Mouse (Mus musculus) CH12.LX (cell line): ENCODE data around the gene Tmem81. TPM values are rescaled to one million over a fixed set of nuclear protein-coding genes. Genes with fewer than 3 reads are reported as not detected.
"Not testable (repeated sequence)": the region's sequence is repeated elsewhere in the genome, so short reads cannot be mapped to it uniquely, and the experiment has no call there.

ENCODE experiments used
- DNase-seq: peaks from one replicate; pipeline ENCODE4 v3.0.0-alpha.2; 2013; ENCODE audit errors: extremely low read depth
- H3K27ac ChIP-seq: 2 replicates; pipeline ENCODE4 v1.5.1; 2012; ENCODE audit warnings: low read depth, mild to moderate bottlenecking, control low read depth, moderate library complexity; ENCODE audit not compliant: insufficient read depth
- H3K27me3 ChIP-seq: replicated peaks from 2 replicates; pipeline ENCODE3; 2012; ENCODE audit warnings: inconsistent platforms
- H3K36me3 ChIP-seq, 2 experiments: replicated peaks in 1 of 2; 2 replicates each; pipeline versions ENCODE3 to v1.6.1; 2012; ENCODE audit warnings: inconsistent platforms in 1 of 2, low read length in 1 of 2, mild to moderate bottlenecking in 1 of 2, mixed read lengths in 1 of 2, moderate library complexity in 1 of 2; ENCODE audit not compliant: control insufficient read depth in 1 of 2, insufficient read depth in 1 of 2
- H3K4me1 ChIP-seq, 2 experiments: 2 replicates each; pipeline ENCODE4 v1.6.1; 2012; ENCODE audit warnings: inconsistent platforms in 1 of 2, moderate library complexity in 1 of 2; ENCODE audit not compliant: insufficient read depth in 2 of 2, control insufficient read depth in 1 of 2
- H3K4me2 ChIP-seq: 2 replicates; pipeline ENCODE4 v1.6.1; 2012; ENCODE audit warnings: low read depth, mild to moderate bottlenecking, control low read depth; ENCODE audit not compliant: poor library complexity, insufficient read depth, severe bottlenecking
- H3K4me3 ChIP-seq, 3 experiments: fragments of 150-350 bp in 1 of 3; sonication (generic) in 1 of 3; replicated peaks in 1 of 3; 2 replicates each; pipeline versions ENCODE3 to v1.5.1; 2011 to 2012; ENCODE audit warnings: low read depth in 2 of 3, low read length in 2 of 3, mild to moderate bottlenecking in 2 of 3, moderate library complexity in 2 of 3, control low read depth in 1 of 3, improper control_type of control experiment in 1 of 3, inconsistent platforms in 1 of 3, mixed read lengths in 1 of 3; ENCODE audit not compliant: poor library complexity in 1 of 3
- H3K79me2 ChIP-seq: replicated peaks from 2 replicates; pipeline ENCODE4 v1.6.1; 2012; ENCODE audit warnings: mild to moderate bottlenecking, moderate library complexity; ENCODE audit not compliant: control insufficient read depth, poor library complexity, insufficient read depth, severe bottlenecking; ENCODE audit errors: extremely low read depth
- H3K9ac ChIP-seq: 2 replicates; pipeline ENCODE4 v1.6.1; 2012; ENCODE audit warnings: low read depth, mild to moderate bottlenecking, control low read depth, moderate library complexity; ENCODE audit not compliant: insufficient read depth
- H3K9me3 ChIP-seq: replicated peaks from 2 replicates; pipeline ENCODE3; 2012; ENCODE audit warnings: low read length, inconsistent platforms, mixed read lengths
- BHLHE40 ChIP-seq: IDR thresholded peaks from 2 replicates; pipeline ENCODE4 v1.6.1; 2011; ENCODE audit warnings: mild to moderate bottlenecking, low read depth, low read length, improper control_type of control experiment
- CHD2 ChIP-seq: IDR thresholded peaks from 2 replicates; pipeline ENCODE4 v1.6.1; 2011; ENCODE audit warnings: low read length, improper control_type of control experiment
- CTCF ChIP-seq, 2 experiments: IDR thresholded peaks in 1 of 2; conservative IDR thresholded peaks in 1 of 2; 2 replicates each; pipeline ENCODE4 v1.5.1; 2011 to 2012; ENCODE audit warnings: low read depth in 2 of 2, low read length in 2 of 2, improper control_type of control experiment in 1 of 2, inconsistent platforms in 1 of 2, mild to moderate bottlenecking in 1 of 2, moderate library complexity in 1 of 2
- ELF1 ChIP-seq: IDR thresholded peaks from 2 replicates; pipeline ENCODE4 v1.6.1; 2014; ENCODE audit warnings: low read depth, mild to moderate bottlenecking, inconsistent platforms, low read length, improper control_type of control experiment
- EP300 ChIP-seq: IDR thresholded peaks from 2 replicates; pipeline ENCODE4 v1.6.1; 2011; ENCODE audit warnings: low read length, improper control_type of control experiment
- GABPA ChIP-seq: IDR thresholded peaks from 2 replicates; pipeline ENCODE4 v1.6.1; 2012; ENCODE audit warnings: low read depth, low read length, improper control_type of control experiment, inconsistent platforms; ENCODE audit not compliant: insufficient replicate concordance
- JUN ChIP-seq: IDR thresholded peaks from 2 replicates; pipeline ENCODE4 v1.6.1; 2011; ENCODE audit warnings: low read depth, mild to moderate bottlenecking, low read length, improper control_type of control experiment, moderate library complexity; ENCODE audit not compliant: insufficient read depth
- JUND ChIP-seq: conservative IDR thresholded peaks from 2 replicates; pipeline ENCODE4 v1.6.1; 2011; ENCODE audit warnings: low read depth, low read length, improper control_type of control experiment
- KAT2A ChIP-seq: IDR thresholded peaks from 2 replicates; pipeline ENCODE4 v1.6.1; 2012; ENCODE audit warnings: low read length, improper control_type of control experiment, inconsistent platforms; ENCODE audit not compliant: insufficient replicate concordance
- MAFK ChIP-seq: IDR thresholded peaks from 2 replicates; pipeline ENCODE4 v1.6.1; 2011; ENCODE audit warnings: low read length, improper control_type of control experiment; ENCODE audit not compliant: insufficient replicate concordance
- NELFE ChIP-seq: IDR thresholded peaks from 2 replicates; pipeline ENCODE4 v1.6.1; 2011; ENCODE audit warnings: low read depth, low read length, improper control_type of control experiment
- PAX5 ChIP-seq: IDR thresholded peaks from 2 replicates; pipeline ENCODE4 v1.6.1; 2012; ENCODE audit warnings: low read length, inconsistent platforms, mixed read lengths
- RAD21 ChIP-seq: IDR thresholded peaks from 2 replicates; pipeline ENCODE4 v1.6.1; 2011; ENCODE audit warnings: low read depth, mild to moderate bottlenecking, low read length, improper control_type of control experiment, moderate library complexity
- TCF12 ChIP-seq: IDR thresholded peaks from 2 replicates; pipeline ENCODE4 v1.6.1; 2014; ENCODE audit warnings: low read depth, mild to moderate bottlenecking, inconsistent platforms, low read length, improper control_type of control experiment
- ZNF384 ChIP-seq: IDR thresholded peaks from 2 replicates; pipeline ENCODE4 v1.6.1; 2012; ENCODE audit warnings: low read depth, low read length, improper control_type of control experiment, inconsistent platforms
- dilution Hi-C: fragments of 300-500 bp; cut with MboI; formaldehyde crosslinking; loops from 2 replicates; pipeline ENCODE4 v1.14.3; 2020; ENCODE audit warnings: low sequenced_read_pairs; ENCODE audit not compliant: extremely low pct_unique_long_range_greater_than_20kb, extremely low pct_ligation_motif_present
- in situ Hi-C: fragments of 300-500 bp; cut with MboI; formaldehyde crosslinking; loops from 3 replicates; pipeline ENCODE4 v1.14.3; 2019; ENCODE audit warnings: low sequenced_read_pairs, low pct_ligation_motif_present, low pct_unique_long_range_greater_than_20kb, mixed read lengths
- polyA plus RNA-seq: library from polyadenylated mRNA; unstranded; fragments of >175 nt; gene quantifications from 2 replicates; pipeline ENCODE4 v1.2.1, GENCODE M21; 2012; ENCODE audit warnings: low read depth; ENCODE audit not compliant: insufficient read length
- total RNA-seq, 2 experiments: library from RNA; depleted of rRNA; stranded (reverse); fragments of 300-350 nt in 1 of 2; fragments of >200 nt in 1 of 2; gene quantifications; 2 replicates each; pipeline ENCODE4 v1.2.3; 2012 to 2014

The Tmem81 gene
- total and polyA plus RNA-seq, 3 experiments, result 2.2 to 3.3 (median 2.8) TPM

- Histone ChIP-seq H3K27ac (no peak overlapping the region), H3K27me3 (no peaks in the 10 kb centered on the region), H3K4me2 (no peak overlapping the region), H3K9ac (no peak overlapping the region), H3K4me1 (peaks cover 0 to 5% of the 10 kb centered on the region in 2 experiments; a peak in 1 of 4 replicates), H3K9me3 (no peaks in the 10 kb centered on the region), H3K79me2 (no peaks in the 10 kb centered on the region), H3K4me3 (no peak overlapping the region), H3K36me3 (peaks cover 0 to 25% of the 10 kb centered on the region in 2 experiments)
- dilution Hi-C loops, result no loop called here
- no peak for DNase-seq
- in situ Hi-C loops, result no loop called here
- TF ChIP-seq CTCF (conservative IDR thresholded peaks at IDR 0.05 in 1 of 2, IDR thresholded peaks at IDR 0.05 in 1 of 2; ENCODE audit: low read depth in 2 of 2, low read length in 2 of 2) (peak in 1 of 2 experiments; percentile 27; a peak in 2 of 4 replicates), CHD2 (no peak)
Measured at GRCm38 (mm10) chr1:132469519-132469918, 36.5 kb upstream of the Tmem81 start.

GRCm38 (mm10) chr1:132470031-132470430, 36.0 kb upstream of the Tmem81 start:
- H3K27ac ChIP-seq, H3K9me3 ChIP-seq, H3K4me2 ChIP-seq, H3K4me1 ChIP-seq, H3K79me2 ChIP-seq, H3K4me3 ChIP-seq, in situ Hi-C loops, H3K9ac ChIP-seq, H3K27me3 ChIP-seq, dilution Hi-C loops, DNase-seq: not testable (repeated sequence)
- H3K36me3 ChIP-seq, result peaks cover 0 to 25% of the 10 kb centered on the region in 2 experiments

GRCm38 (mm10) chr1:132471032-132471431, 35.0 kb upstream of the Tmem81 start:
- Histone ChIP-seq H3K79me2 (peaks cover 5% of the 10 kb centered on the region; the same call in 1 of the 2 replicates), H3K27ac (no peak overlapping the region)
- no peak for TF ChIP-seq BHLHE40
- no peak for TF ChIP-seq JUN
- no peak for TF ChIP-seq ZNF384

GRCm38 (mm10) chr1:132471499-132471898, 34.5 kb upstream of the Tmem81 start:
- H3K36me3 ChIP-seq, result peaks cover 0 to 23% of the 10 kb centered on the region in 2 experiments
- peaks cover 0 to 14% of the 10 kb centered on the region in 2 experiments; a peak in 2 of 4 replicates for H3K4me1 ChIP-seq
- H3K79me2 ChIP-seq, result peaks cover 5% of the 10 kb centered on the region; the same call in 1 of the 2 replicates
- H3K27ac ChIP-seq, result no peak overlapping the region
- no peak for TF ChIP-seq RAD21
- no peak for TF ChIP-seq PAX5
- no peak for TF ChIP-seq MAFK
- no peak for TF ChIP-seq CTCF (conservative IDR thresholded peaks at IDR 0.05 in 1 of 2, IDR thresholded peaks at IDR 0.05 in 1 of 2; ENCODE audit: low read depth in 2 of 2, low read length in 2 of 2)
- TF ChIP-seq JUND, result no peak
- TF ChIP-seq ELF1, result no peak
- no peak for TF ChIP-seq BHLHE40
- TF ChIP-seq EP300, result no peak
- TF ChIP-seq NELFE, result no peak
- no peak for TF ChIP-seq TCF12
- no peak for TF ChIP-seq GABPA
- TF ChIP-seq KAT2A, result no peak
- no peak overlapping the region for H3K9ac ChIP-seq
- in situ Hi-C loops, result no loop called here
- H3K9me3 ChIP-seq, result no peaks in the 10 kb centered on the region
- DNase-seq, result no peak
- dilution Hi-C loops, result no loop called here
- H3K4me3 ChIP-seq, result no peak overlapping the region
- H3K27me3 ChIP-seq, result no peaks in the 10 kb centered on the region
- no peak overlapping the region for H3K4me2 ChIP-seq

More at GRCm38 (mm10) chr1:132471032-132471431, 35.0 kb upstream of the Tmem81 start:
- no peak for DNase-seq
- Histone ChIP-seq H3K9ac (no peak overlapping the region), H3K36me3 (peaks cover 0 to 23% of the 10 kb centered on the region in 2 experiments), H3K4me2 (no peak overlapping the region), H3K27me3 (no peaks in the 10 kb centered on the region), H3K9me3 (no peaks in the 10 kb centered on the region), H3K4me3 (no peak overlapping the region), H3K4me1 (peaks cover 0 to 13% of the 10 kb centered on the region in 2 experiments; a peak in 2 of 4 replicates)
- dilution Hi-C loops, result no loop called here
- in situ Hi-C loops, result no loop called here
